Mouse (Mus musculus) megakaryocyte, embryonic 14.5 days (primary cell): Measurements from ENCODE around the gene Izumo2. TPM values are rescaled to one million over a fixed set of nuclear protein-coding genes. Genes with fewer than 3 reads are reported as not detected.
A peak's percentile ranks its signal among the peaks of the same experiment; 100 is the strongest.

Source experiments
- H3K27me3 ChIP-seq: replicated peaks from 2 replicates; pipeline ENCODE3; 2012; ENCODE audit warnings: inconsistent platforms
- H3K36me3 ChIP-seq: replicated peaks from 2 replicates; pipeline ENCODE3; 2012; ENCODE audit warnings: low read length, inconsistent platforms, mixed read lengths
- H3K4me1 ChIP-seq: 2 replicates; pipeline ENCODE4 v1.6.1; 2012; ENCODE audit warnings: inconsistent platforms
- H3K4me3 ChIP-seq: replicated peaks from 2 replicates; pipeline ENCODE3; 2012; ENCODE audit warnings: moderate library complexity, mild to moderate bottlenecking, inconsistent platforms
- H3K9me3 ChIP-seq: 2 replicates; pipeline ENCODE4 v1.6.1; 2012; ENCODE audit warnings: inconsistent platforms
- FLI1 ChIP-seq: IDR thresholded peaks from 2 replicates; pipeline ENCODE4 v1.6.1; 2012; ENCODE audit warnings: low read length, inconsistent platforms, mixed read lengths
- GATA1 ChIP-seq: IDR thresholded peaks from 3 replicates; pipeline ENCODE4 v1.6.1; 2012; ENCODE audit warnings: mixed read lengths, low read length, inconsistent platforms, borderline replicate concordance
- polyA plus RNA-seq: library from polyadenylated mRNA; stranded (reverse); fragments of >175 nt; gene quantifications from 2 replicates; pipeline ENCODE4 v1.2.3, GENCODE M21; 2012; ENCODE audit warnings: low replicate concordance; ENCODE audit not compliant: insufficient read depth

The Izumo2 gene
- polyA plus RNA-seq, 1 experiment, result not detected

DNA sequence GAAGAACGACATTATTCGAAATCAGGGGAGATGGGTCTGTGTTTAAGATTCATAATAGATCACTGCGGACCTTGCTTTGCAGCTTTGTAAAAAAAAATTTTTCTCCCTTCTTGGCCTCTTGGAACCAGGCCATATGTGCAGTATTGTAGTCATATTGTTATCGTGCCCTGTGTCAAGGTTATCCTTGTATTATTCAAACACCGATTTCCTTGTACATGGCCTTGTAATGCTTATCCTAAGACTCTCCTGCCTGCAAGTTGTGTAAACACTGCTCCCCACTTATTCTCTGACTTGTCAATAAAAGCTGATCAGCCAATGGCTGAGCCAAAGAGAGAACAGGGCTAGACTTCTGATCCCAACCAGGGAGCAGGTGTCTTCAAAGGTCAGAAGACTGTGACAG, 13.5 kb downstream of the Izumo2 start:
- Histone ChIP-seq H3K9me3 (peaks cover 10% of the 10 kb centered on the region), H3K36me3 (no peaks in the 10 kb centered on the region), H3K4me3 (no peak overlapping the region), H3K4me1 (peaks cover 15% of the 10 kb centered on the region), H3K27me3 (peaks cover 57% of the 10 kb centered on the region)
- TF ChIP-seq FLI1, result no peak
- no peak for TF ChIP-seq GATA1

- no peak overlapping the region for H3K4me3 ChIP-seq
- no peaks in the 10 kb centered on the region for H3K36me3 ChIP-seq
- TF ChIP-seq FLI1, result no peak
- TF ChIP-seq GATA1, result no peak
Measured at GRCm38 (mm10) chr7:44724316-44724715, 15.8 kb downstream of the Izumo2 start.

GRCm38 (mm10) chr7:44726343-44726742, 17.8 kb downstream of the Izumo2 start:
- Histone ChIP-seq H3K27me3 (peaks cover 44% of the 10 kb centered on the region), H3K4me1 (peaks cover 15% of the 10 kb centered on the region), H3K4me3 (no peak overlapping the region), H3K36me3 (no peaks in the 10 kb centered on the region), H3K9me3 (peaks cover 36% of the 10 kb centered on the region)
- TF ChIP-seq GATA1 (no peak), FLI1 (no peak)

More at GRCm38 (mm10) chr7:44724316-44724715, 15.8 kb downstream of the Izumo2 start:
- peaks cover 50% of the 10 kb centered on the region for H3K27me3 ChIP-seq
- peaks cover 31% of the 10 kb centered on the region for H3K9me3 ChIP-seq
- peaks cover 15% of the 10 kb centered on the region for H3K4me1 ChIP-seq

- Histone ChIP-seq H3K9me3 (peaks cover 37% of the 10 kb centered on the region), H3K4me3 (no peak overlapping the region), H3K27me3 (peaks cover 39% of the 10 kb centered on the region), H3K4me1 (peaks cover 10% of the 10 kb centered on the region), H3K36me3 (peaks cover 4% of the 10 kb centered on the region)
- TF ChIP-seq FLI1, result no peak
- TF ChIP-seq GATA1, result no peak
Measured at GRCm38 (mm10) chr7:44727151-44727550, 18.6 kb downstream of the Izumo2 start.

DNA sequence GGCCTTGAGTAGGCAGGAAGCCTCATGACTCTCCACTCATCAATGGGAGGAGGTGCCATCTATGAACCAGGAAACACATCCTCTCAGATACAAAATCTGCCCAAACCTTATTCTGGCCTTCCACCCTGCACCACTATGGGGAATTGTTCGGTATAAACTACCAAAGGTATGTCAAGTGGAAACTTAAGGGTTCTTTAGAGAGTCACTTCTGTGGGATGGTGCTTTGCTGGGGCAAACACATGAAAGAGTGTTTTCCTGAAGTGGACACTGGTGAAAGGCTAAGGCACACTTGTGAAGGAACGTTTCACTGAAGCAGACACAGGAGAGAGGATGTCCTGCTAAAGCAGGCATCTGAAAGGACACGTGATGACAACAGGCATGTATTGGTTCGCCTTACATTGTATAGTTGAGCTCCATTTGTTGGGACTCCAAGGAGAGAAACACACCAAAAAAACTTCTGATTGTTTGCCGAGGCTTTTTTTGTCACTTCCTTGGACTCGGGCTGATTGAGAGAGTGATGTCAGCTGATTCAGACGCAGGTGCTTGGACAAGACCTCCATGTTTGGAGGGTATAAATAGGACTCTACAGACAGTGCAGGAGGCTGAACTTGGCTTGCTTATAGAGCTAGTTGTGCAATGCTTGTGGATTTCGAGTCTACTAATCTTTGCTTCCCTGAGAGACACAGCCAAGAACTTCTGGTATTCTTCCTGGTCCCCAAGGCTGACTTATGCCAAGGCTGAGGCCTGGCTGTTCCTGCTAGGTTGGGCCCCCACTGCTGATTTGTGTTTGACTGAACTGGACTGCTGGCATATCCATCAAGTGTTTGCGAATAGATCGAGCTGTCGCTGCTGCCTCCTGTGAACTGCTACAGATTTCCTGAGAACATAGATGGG, 19.8 kb downstream of the Izumo2 start:
- peaks cover 10% of the 10 kb centered on the region for H3K4me1 ChIP-seq
- peaks cover 33% of the 10 kb centered on the region for H3K27me3 ChIP-seq
- TF ChIP-seq FLI1 (no peak), GATA1 (no peak)
- H3K9me3 ChIP-seq, result peaks cover 44% of the 10 kb centered on the region
- peaks cover 16% of the 10 kb centered on the region for H3K36me3 ChIP-seq
- no peak overlapping the region for H3K4me3 ChIP-seq

- peaks cover 50% of the 10 kb centered on the region for H3K36me3 ChIP-seq
- H3K27me3 ChIP-seq, result peaks cover 3% of the 10 kb centered on the region
- H3K4me3 ChIP-seq, result no peak overlapping the region
- peaks cover 25% of the 10 kb centered on the region for H3K9me3 ChIP-seq
- H3K4me1 ChIP-seq, result no peaks in the 10 kb centered on the region
- TF ChIP-seq GATA1, result no peak
- no peak for TF ChIP-seq FLI1
Measured at GRCm38 (mm10) chr7:44733723-44734122, 25.2 kb downstream of the Izumo2 start.

DNA sequence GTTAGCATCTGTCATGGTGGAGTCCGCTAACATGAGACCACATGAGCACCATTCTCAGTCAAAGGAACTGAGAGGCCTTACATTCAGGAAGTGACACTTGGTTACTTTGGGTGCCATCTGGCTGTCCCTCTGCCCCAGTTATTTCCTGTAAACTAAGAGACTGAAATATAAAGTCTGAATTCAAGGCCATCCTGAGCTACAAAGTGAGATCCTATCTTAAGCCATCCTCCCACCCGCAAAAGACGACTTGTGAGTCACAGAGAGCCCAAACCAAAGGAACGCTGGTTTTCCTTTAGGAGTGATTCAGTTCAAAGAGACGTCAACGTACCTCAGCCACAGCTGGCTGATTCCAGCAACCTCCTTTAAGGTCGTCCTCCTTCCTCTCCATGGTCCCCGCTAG, 32.8 kb downstream of the Izumo2 start:
- Histone ChIP-seq H3K36me3 (peaks cover 43% of the 10 kb centered on the region), H3K27me3 (peaks cover 11% of the 10 kb centered on the region), H3K4me3 (no peak overlapping the region), H3K9me3 (peaks cover 8% of the 10 kb centered on the region; the same call in 1 of the 2 replicates), H3K4me1 (peaks cover 27% of the 10 kb centered on the region)
- TF ChIP-seq GATA1, result no peak
- TF ChIP-seq FLI1, result no peak

DNA sequence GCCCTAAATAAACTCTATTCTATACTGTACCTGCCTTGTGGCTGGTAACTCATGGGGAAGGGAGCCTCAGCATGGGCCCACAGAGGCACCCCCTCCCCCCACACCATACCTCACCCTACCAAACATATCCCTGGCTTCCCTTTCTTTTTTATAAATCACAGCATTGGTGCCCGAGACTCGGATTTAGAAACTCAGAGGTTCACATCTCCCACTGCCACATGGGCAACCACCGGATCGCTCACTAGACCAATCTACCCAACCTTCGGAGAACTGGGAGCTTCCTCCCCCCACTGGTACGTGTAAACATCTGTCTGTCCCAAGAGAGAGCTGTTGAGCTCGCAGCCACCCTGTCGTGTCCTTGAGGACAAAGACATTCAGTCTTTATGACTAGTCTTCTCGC, 35.7 kb downstream of the Izumo2 start:
- Histone ChIP-seq H3K4me3 (no peak overlapping the region), H3K4me1 (peaks cover 50% of the 10 kb centered on the region), H3K9me3 (peaks cover 8% of the 10 kb centered on the region; the same call in 1 of the 2 replicates), H3K36me3 (peaks cover 22% of the 10 kb centered on the region), H3K27me3 (peaks cover 11% of the 10 kb centered on the region)
- TF ChIP-seq FLI1 (no peak), GATA1 (no peak)

- Histone ChIP-seq H3K4me3 (peak overlapping the region; percentile 87), H3K27me3 (peaks cover 11% of the 10 kb centered on the region), H3K4me1 (peaks cover 57% of the 10 kb centered on the region), H3K9me3 (peaks cover 8% of the 10 kb centered on the region; the same call in 1 of the 2 replicates), H3K36me3 (peaks cover 15% of the 10 kb centered on the region)
- TF ChIP-seq GATA1 (no peak), FLI1 (no peak)
Measured at GRCm38 (mm10) chr7:44745076-44745475, 36.5 kb downstream of the Izumo2 start.

DNA sequence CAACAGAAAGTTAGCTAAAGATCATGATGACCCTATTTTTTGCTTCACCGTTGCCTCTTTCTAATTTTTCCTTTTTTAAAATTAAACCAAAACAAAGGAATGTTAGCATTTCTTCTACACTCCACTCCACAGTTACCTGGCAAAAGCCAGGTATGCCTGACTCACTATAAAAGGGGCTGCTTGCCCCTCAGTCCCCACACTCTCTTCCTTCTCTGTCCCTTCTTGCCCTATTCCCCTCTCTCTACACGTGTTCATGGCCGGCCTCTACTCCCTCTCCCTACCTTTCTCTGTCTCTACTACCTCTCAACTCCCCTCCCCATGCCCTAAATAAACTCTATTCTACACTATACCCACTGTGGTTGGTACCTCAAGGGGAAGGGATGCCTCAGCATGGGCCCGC, 38.6 kb downstream of the Izumo2 start:
- H3K4me3 ChIP-seq, result peak overlapping the region; percentile 64

More for the DNA sequence above, 38.6 kb downstream of the Izumo2 start:
- H3K9me3 ChIP-seq, result peaks cover 4% of the 10 kb centered on the region; the same call in 1 of the 2 replicates
- H3K36me3 ChIP-seq, result peaks cover 11% of the 10 kb centered on the region
- peaks cover 11% of the 10 kb centered on the region for H3K27me3 ChIP-seq
- TF ChIP-seq GATA1 (no peak), FLI1 (no peak)
- H3K4me1 ChIP-seq, result peaks cover 54% of the 10 kb centered on the region
